Mouse (Mus musculus) embryonic facial prominence, embryonic 11.5 days (tissue): ENCODE measurements around the gene Ddi2. TPM values are rescaled to one million over a fixed set of nuclear protein-coding genes. Genes with fewer than 3 reads are reported as not detected.

Source experiments
- ATAC-seq: fragments of 200-750 bp; cut with Nextera tagmentation; replicated peaks from 2 replicates; pipeline ENCODE4 v1.8.0; 2017; ENCODE audit warnings: low read depth; ENCODE audit not compliant: insufficient number of reproducible peaks, low FRiP score, low TSS enrichment
- DNase-seq: peaks from one replicate; pipeline ENCODE4 v3.0.0-alpha.2; 2015; ENCODE audit warnings: low spot score
- H3K27ac ChIP-seq: fragments of 300-500 bp; sonication (generic); replicated peaks from 2 replicates; pipeline ENCODE4 v1.5.1; 2014; ENCODE audit warnings: mild to moderate bottlenecking, low read depth, low read length, control low read depth
- H3K27me3 ChIP-seq: fragments of 300-500 bp; sonication (generic); 2 replicates; pipeline ENCODE4 v1.6.1; 2014; ENCODE audit warnings: mild to moderate bottlenecking, low read length, moderate library complexity, mixed read lengths; ENCODE audit not compliant: control insufficient read depth, insufficient read depth
- H3K36me3 ChIP-seq: fragments of 300-500 bp; sonication (generic); replicated peaks from 2 replicates; pipeline ENCODE4 v1.6.1; 2014; ENCODE audit warnings: low read depth, mild to moderate bottlenecking, low read length, moderate library complexity, mixed read lengths; ENCODE audit not compliant: control insufficient read depth, insufficient read depth
- H3K4me1 ChIP-seq: fragments of 300-500 bp; sonication (generic); 2 replicates; pipeline ENCODE4 v1.6.1; 2014; ENCODE audit warnings: low read length, mixed read lengths; ENCODE audit not compliant: control insufficient read depth, insufficient read depth
- H3K4me2 ChIP-seq: fragments of 300-500 bp; sonication (generic); 2 replicates; pipeline ENCODE4 v1.6.1; 2014; ENCODE audit warnings: low read depth, mild to moderate bottlenecking, control low read depth, low read length, moderate library complexity
- H3K4me3 ChIP-seq: fragments of 300-500 bp; sonication (generic); 2 replicates; pipeline ENCODE4 v1.5.1; 2014; ENCODE audit warnings: low read depth, low read length, control low read depth
- H3K9ac ChIP-seq: fragments of 300-500 bp; sonication (generic); replicated peaks from 2 replicates; pipeline ENCODE4 v1.6.1; 2014; ENCODE audit warnings: mild to moderate bottlenecking, control low read depth, low read length
- H3K9me3 ChIP-seq: fragments of 300-500 bp; sonication (generic); replicated peaks from 2 replicates; pipeline ENCODE4 v1.6.1; 2016; ENCODE audit warnings: mild to moderate bottlenecking, low read length, inconsistent platforms, mixed read lengths; ENCODE audit not compliant: control insufficient read depth
- WGBS: fragments of 180-500 bp; shearing (Covaris S2); extraction: QIAGEN DNeasy Blood & Tissue Kit; methylation state at CpG from one replicate; pipeline ENCODE4 v1.1.7; 2014; 5-methylcytosine and 5-hydroxymethylcytosine counted together
- polyA plus RNA-seq: library from polyadenylated mRNA; unstranded; fragments of >200 nt; fragmentation: Nextera tagmentation; extraction: Ambion mirVana; gene quantifications from 2 replicates; pipeline ENCODE4 v1.2.1, GENCODE M21; 2014

Gene Ddi2
- polyA plus RNA-seq, 1 experiment from 2014 or later: 17.9 TPM

DNA sequence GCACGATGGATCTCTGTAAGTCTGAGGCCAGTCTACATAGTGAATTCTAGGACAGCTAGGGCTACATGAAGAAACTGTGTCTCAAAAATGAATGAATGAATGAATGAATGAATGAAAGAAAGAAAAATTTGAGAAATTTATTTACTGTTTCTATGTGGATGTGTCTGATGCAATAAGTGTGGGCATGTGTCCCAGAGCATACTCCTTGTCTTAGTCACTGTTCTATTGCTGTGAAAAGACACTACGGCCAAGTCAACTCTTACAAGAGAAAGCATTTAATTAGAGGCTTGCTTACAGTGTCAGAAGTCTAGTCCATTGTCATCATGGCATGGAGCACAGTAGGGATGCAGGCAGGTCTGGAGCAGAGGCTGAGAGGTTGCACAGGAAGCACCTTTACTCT, 14.2 kb downstream of the Ddi2 start:
- DNase-seq: no peak
- Histone ChIP-seq H3K27ac (no peak overlapping the region), H3K27me3 (no peaks in the 10 kb centered on the region), H3K4me3 (no peak overlapping the region), H3K9me3 (no peaks in the 10 kb centered on the region), H3K4me1 (no peaks in the 10 kb centered on the region), H3K9ac (no peak overlapping the region), H3K4me2 (no peak overlapping the region), H3K36me3 (peaks cover 10% of the 10 kb centered on the region; the same call in 1 of the 2 replicates)
- no peak for ATAC-seq
- WGBS: 96% methylated on average over 2 of the region's 2 CpGs

DNA sequence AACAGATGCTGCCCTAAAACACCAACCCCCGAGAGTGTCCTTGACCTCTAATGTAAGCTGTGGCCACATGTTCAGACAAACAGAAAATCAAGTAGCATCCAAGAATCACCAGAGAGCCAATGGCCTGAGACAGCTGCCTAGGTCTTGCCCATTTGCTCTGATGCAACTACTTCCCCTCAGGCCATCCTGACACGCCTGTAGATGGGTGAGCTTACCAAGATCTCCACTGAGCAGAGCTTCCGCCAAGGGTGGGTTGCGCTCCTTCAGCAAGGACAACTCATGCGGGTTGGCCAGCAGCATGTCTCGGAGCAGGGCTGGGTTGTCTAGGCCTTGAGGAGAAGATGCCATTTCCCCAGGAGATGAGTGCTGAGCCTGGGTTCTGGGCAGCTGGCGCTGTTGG, 15.2 kb downstream of the Ddi2 start:
- H3K4me3 ChIP-seq: no peak overlapping the region
- DNase-seq: no peak
- no peak overlapping the region for H3K9ac ChIP-seq
- H3K4me2 ChIP-seq: no peak overlapping the region
- 88% methylated on average over 7 of the region's 7 CpGs for WGBS
- no peaks in the 10 kb centered on the region for H3K27me3 ChIP-seq
- no peak for ATAC-seq
- H3K9me3 ChIP-seq: no peaks in the 10 kb centered on the region
- H3K4me1 ChIP-seq: no peaks in the 10 kb centered on the region
- H3K36me3 ChIP-seq: peaks cover 9% of the 10 kb centered on the region; the same call in 1 of the 2 replicates
- H3K27ac ChIP-seq: no peak overlapping the region

DNA sequence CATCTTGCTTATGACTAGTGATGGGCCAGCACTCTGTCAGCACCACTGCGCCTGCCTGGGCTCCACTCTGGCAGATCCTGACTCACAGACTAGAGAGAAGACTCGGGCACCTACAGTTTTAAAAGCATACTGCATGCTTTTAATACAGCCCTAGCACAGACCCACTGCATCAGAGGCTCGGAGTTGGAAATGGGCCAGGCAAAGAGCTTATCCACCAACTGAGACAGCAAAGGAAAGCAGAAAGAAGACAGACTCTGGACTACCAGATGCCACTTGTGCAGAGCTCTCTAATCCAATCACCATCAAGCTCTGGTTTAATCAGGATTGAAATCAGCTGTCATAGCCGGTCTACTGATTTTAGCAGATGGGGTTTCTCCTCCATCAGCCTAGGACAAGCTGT, 17.9 kb downstream of the Ddi2 start:
- Histone ChIP-seq H3K9me3 (no peaks in the 10 kb centered on the region), H3K4me2 (no peak overlapping the region), H3K27me3 (no peaks in the 10 kb centered on the region), H3K9ac (no peak overlapping the region), H3K4me3 (no peak overlapping the region), H3K27ac (no peak overlapping the region), H3K36me3 (peaks cover 2% of the 10 kb centered on the region; the same call in 1 of the 2 replicates), H3K4me1 (no peaks in the 10 kb centered on the region)
- ATAC-seq: no peak
- 85% methylated on average over 4 of the region's 4 CpGs for WGBS
- no peak for DNase-seq

DNA sequence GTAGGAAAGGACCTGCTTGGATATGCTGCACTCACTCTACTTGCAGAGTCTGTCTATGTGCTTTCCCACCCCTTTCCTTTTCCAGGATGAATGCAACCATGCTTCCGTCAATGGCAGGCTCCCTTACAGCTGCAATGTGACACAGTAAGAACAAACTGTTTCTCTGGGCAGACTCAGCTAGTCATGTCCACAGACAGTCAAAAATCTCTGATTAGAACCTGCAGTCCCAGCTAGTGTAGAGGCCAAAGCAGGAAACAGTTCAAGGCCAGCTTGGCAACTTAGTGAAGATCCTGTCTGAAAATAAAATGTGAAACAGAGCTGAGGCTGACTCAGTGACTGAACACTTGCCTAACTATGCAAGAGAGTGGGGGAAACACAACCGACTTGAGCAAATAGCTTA, 18.6 kb downstream of the Ddi2 start:
- Histone ChIP-seq H3K4me2 (no peak overlapping the region), H3K4me3 (no peak overlapping the region), H3K27ac (no peak overlapping the region), H3K9ac (no peak overlapping the region), H3K9me3 (no peaks in the 10 kb centered on the region), H3K4me1 (no peaks in the 10 kb centered on the region), H3K27me3 (no peaks in the 10 kb centered on the region), H3K36me3 (peaks cover 2% of the 10 kb centered on the region; the same call in 1 of the 2 replicates)
- ATAC-seq (no peak), DNase-seq (no peak)
- 86% methylated on average over 2 of the region's 2 CpGs for WGBS

DNA sequence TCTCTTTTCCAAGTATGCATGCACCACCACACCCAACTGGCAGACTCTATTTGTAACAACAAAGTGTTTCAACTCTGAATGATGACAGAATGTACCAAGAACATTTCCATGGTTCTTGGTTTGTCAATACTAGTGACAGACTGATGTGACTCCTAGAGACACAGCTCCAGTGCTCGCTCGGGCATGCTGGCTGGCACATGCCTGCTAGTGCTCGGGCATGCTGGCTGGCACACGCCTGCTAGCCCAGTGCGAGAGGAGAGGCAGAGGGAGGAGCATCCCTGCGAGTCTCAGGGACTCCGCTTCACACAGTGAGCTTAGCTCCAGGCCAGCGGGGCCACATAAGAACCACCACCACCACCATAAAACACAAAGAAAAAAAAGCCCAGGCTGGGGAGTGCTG, 28.5 kb downstream of the Ddi2 start:
- no peak for DNase-seq
- no peak overlapping the region for H3K9ac ChIP-seq
- H3K27ac ChIP-seq: no peak overlapping the region
- H3K4me2 ChIP-seq: no peak overlapping the region
- no peaks in the 10 kb centered on the region for H3K4me1 ChIP-seq
- no peak overlapping the region for H3K4me3 ChIP-seq
- no peak for ATAC-seq
- WGBS: 93% methylated on average over 8 of the region's 8 CpGs
- no peaks in the 10 kb centered on the region for H3K9me3 ChIP-seq
- no peaks in the 10 kb centered on the region for H3K27me3 ChIP-seq
- peaks cover 10% of the 10 kb centered on the region for H3K36me3 ChIP-seq

DNA sequence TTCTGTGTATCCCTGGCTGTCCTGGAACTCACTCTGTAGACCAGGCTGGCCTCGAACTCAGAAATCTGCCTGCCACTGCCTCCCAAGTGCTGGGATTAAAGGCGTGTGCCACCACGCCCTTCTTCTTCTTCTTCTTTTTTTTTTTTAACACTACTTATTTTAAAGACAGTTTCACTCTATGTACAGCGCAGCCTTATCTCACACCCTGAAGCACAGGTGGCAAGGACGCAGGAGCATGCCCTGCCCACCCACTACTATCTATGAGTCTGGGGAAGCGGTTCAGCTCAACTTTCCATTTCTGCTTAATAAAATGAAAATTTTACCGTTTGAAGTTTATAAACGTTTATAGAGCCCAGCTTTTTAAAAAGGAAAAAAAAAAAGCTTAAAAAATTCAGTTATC, 34.7 kb downstream of the Ddi2 start:
- no peak overlapping the region for H3K4me3 ChIP-seq

DNA sequence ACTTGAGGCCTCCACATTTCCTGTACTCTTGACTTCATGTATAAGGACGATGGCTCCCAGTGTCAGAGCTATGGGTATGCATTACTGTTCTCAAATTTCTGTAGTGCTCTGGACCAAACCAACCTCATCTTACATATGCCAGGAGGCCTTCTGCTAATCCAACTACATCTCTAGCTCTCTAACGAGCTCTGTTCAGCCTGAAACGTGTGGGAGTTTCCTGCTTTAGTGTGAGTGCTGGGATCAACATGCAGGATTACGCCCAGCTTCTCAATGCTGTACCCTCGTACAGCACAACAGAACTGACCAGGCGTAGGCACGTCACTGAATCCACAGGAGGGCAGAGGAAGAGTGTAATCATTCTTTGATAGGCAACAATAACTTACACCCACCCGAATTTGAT, 36.7 kb downstream of the Ddi2 start:
- H3K4me3 ChIP-seq: no peak overlapping the region
- H3K9ac ChIP-seq: no peak overlapping the region
- DNase-seq: no peak
- WGBS: 84% methylated on average over 8 of the region's 8 CpGs
- no peaks in the 10 kb centered on the region for H3K9me3 ChIP-seq
- no peak overlapping the region for H3K4me2 ChIP-seq
- H3K27ac ChIP-seq: no peak overlapping the region
- no peak for ATAC-seq
- H3K27me3 ChIP-seq: no peaks in the 10 kb centered on the region
- peaks cover 8% of the 10 kb centered on the region for H3K36me3 ChIP-seq
- no peaks in the 10 kb centered on the region for H3K4me1 ChIP-seq

More for the DNA sequence above, 34.7 kb downstream of the Ddi2 start:
- Histone ChIP-seq H3K27me3 (no peaks in the 10 kb centered on the region), H3K36me3 (peaks cover 8% of the 10 kb centered on the region), H3K9ac (no peak overlapping the region), H3K4me1 (no peaks in the 10 kb centered on the region), H3K4me2 (no peak overlapping the region), H3K9me3 (no peaks in the 10 kb centered on the region), H3K27ac (no peak overlapping the region)
- 93% methylated on average over 8 of the region's 8 CpGs for WGBS
- ATAC-seq: no peak
- DNase-seq: no peak

DNA sequence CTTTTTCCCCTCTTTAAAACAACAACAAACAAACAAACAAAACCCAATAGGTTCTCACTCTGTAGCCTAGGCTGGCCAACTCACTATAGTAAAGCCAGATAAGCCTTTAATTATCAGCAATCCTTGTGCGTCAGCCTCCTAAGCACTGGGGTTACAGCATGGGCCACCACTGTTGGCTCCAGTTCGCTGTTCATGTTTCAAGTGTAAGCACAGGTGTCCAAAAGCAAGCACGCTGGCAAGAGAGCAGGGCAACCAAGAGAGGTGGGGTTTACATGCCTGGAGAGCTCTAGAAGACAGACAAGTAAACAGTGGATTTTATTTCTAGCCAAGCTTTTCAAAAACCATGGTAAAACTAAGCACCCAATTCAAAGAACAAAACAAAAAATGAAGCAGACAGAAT, 37.1 kb downstream of the Ddi2 start:
- ATAC-seq: no peak
- Histone ChIP-seq H3K4me1 (no peaks in the 10 kb centered on the region), H3K36me3 (peaks cover 8% of the 10 kb centered on the region), H3K27ac (no peak overlapping the region), H3K9ac (no peak overlapping the region), H3K4me3 (no peak overlapping the region), H3K27me3 (no peaks in the 10 kb centered on the region), H3K9me3 (no peaks in the 10 kb centered on the region), H3K4me2 (no peak overlapping the region)
- no peak for DNase-seq
- WGBS: 85% methylated on average over 3 of the region's 3 CpGs
